Mouse (Mus musculus) neural tube, embryonic 11.5 days (tissue): ENCODE results near the gene Garnl3. TPM values are rescaled to one million over a fixed set of nuclear protein-coding genes. Genes with fewer than 3 reads are reported as not detected.
A peak's percentile ranks its signal among the peaks of the same experiment; 100 is the strongest.

ENCODE experiments used
- ATAC-seq: fragments of 200-750 bp; cut with Nextera tagmentation; 2 replicates; pipeline ENCODE4 v1.8.0; 2017; ENCODE audit warnings: moderate number of reproducible peaks, mild to moderate bottlenecking, moderate TSS enrichment, moderate library complexity; ENCODE audit not compliant: insufficient read depth, low FRiP score, low TSS enrichment
- DNase-seq: peaks from one replicate; pipeline ENCODE4 v3.0.0-alpha.2; 2015; ENCODE audit warnings: low spot score
- H3K27ac ChIP-seq: fragments of 300-500 bp; sonication (generic); 2 replicates; pipeline ENCODE4 v1.5.1; 2014; ENCODE audit warnings: low read depth, mild to moderate bottlenecking, low read length
- H3K27me3 ChIP-seq: fragments of 300-500 bp; sonication (generic); 2 replicates; pipeline ENCODE4 v1.6.1; 2014; ENCODE audit warnings: mild to moderate bottlenecking, low read length, mixed read lengths; ENCODE audit not compliant: control insufficient read depth, insufficient read depth
- H3K36me3 ChIP-seq: fragments of 300-500 bp; sonication (generic); 2 replicates; pipeline ENCODE4 v1.6.1; 2014; ENCODE audit warnings: mild to moderate bottlenecking, low read length, moderate library complexity, mixed read lengths; ENCODE audit not compliant: control insufficient read depth, insufficient read depth
- H3K4me1 ChIP-seq: fragments of 300-500 bp; sonication (generic); 2 replicates; pipeline ENCODE4 v1.6.1; 2014; ENCODE audit warnings: low read length, mixed read lengths; ENCODE audit not compliant: control insufficient read depth, insufficient read depth
- H3K4me2 ChIP-seq: fragments of 300-500 bp; sonication (generic); 2 replicates; pipeline ENCODE4 v1.6.1; 2014; ENCODE audit warnings: low read depth, mild to moderate bottlenecking, moderate library complexity
- H3K4me3 ChIP-seq: fragments of 300-500 bp; sonication (generic); 2 replicates; pipeline ENCODE4 v1.5.1; 2014; ENCODE audit warnings: low read depth, low read length
- H3K9ac ChIP-seq: fragments of 300-500 bp; sonication (generic); 2 replicates; pipeline ENCODE4 v1.6.1; 2014; ENCODE audit warnings: mild to moderate bottlenecking, low read length
- H3K9me3 ChIP-seq: fragments of 300-500 bp; sonication (generic); 2 replicates; pipeline ENCODE4 v1.6.1; 2016; ENCODE audit warnings: low read length; ENCODE audit not compliant: control insufficient read depth
- WGBS: fragments of 180-500 bp; shearing (Covaris S2); extraction: QIAGEN DNeasy Blood & Tissue Kit; methylation state at CpG from one replicate; pipeline ENCODE4 v1.1.7; 2014; 5-methylcytosine and 5-hydroxymethylcytosine counted together
- polyA plus RNA-seq: library from polyadenylated mRNA; unstranded; fragments of >200 nt; fragmentation: Nextera tagmentation; extraction: Ambion mirVana; gene quantifications from 2 replicates; pipeline ENCODE4 v1.2.1, GENCODE M21; 2014

Garnl3 gene
- polyA plus RNA-seq, 1 experiment from 2014 or later: 13.3 TPM

GRCm38 (mm10) chr2:32974216-32974615 lies 157.2 kb downstream of the Garnl3 start:
- 89% methylated on average over 8 of the region's 8 CpGs for WGBS
- Histone ChIP-seq H3K4me3 (no peak overlapping the region), H3K27ac (no peak overlapping the region), H3K9ac (no peak overlapping the region), H3K4me1 (no peaks in the 10 kb centered on the region), H3K4me2 (no peak overlapping the region), H3K27me3 (no peaks in the 10 kb centered on the region), H3K36me3 (peaks cover 5% of the 10 kb centered on the region; the same call in 1 of the 2 replicates), H3K9me3 (no peaks in the 10 kb centered on the region)
- no peak for ATAC-seq
- no peak for DNase-seq

GRCm38 (mm10) chr2:32971235-32971634 lies 160.2 kb downstream of the Garnl3 start:
- Histone ChIP-seq H3K4me1 (peaks cover 8% of the 10 kb centered on the region), H3K27ac (no peak overlapping the region), H3K4me2 (no peak overlapping the region), H3K27me3 (no peaks in the 10 kb centered on the region), H3K4me3 (no peak overlapping the region), H3K9me3 (no peaks in the 10 kb centered on the region), H3K9ac (no peak overlapping the region), H3K36me3 (peaks cover 5% of the 10 kb centered on the region; the same call in 1 of the 2 replicates)
- no peak for ATAC-seq
- DNase-seq: no peak
- WGBS: 37% methylated on average over 9 of the region's 9 CpGs

GRCm38 (mm10) chr2:32969326-32969725 lies 162.1 kb downstream of the Garnl3 start:
- ATAC-seq: no peak

GRCm38 (mm10) chr2:32968024-32968614 lies 163.3 kb downstream of the Garnl3 start:
- Histone ChIP-seq H3K9me3 (no peaks in the 10 kb centered on the region), H3K4me2 (peak overlapping the region; percentile 79; the same call in 1 of the 2 replicates), H3K9ac (peak overlapping the region; percentile 2; the same call in 1 of the 2 replicates), H3K4me3 (peak overlapping the region; percentile 10; the same call in 1 of the 2 replicates), H3K27ac (no peak overlapping the region), H3K36me3 (peaks cover 8% of the 10 kb centered on the region), H3K27me3 (no peaks in the 10 kb centered on the region), H3K4me1 (peaks cover 12% of the 10 kb centered on the region)
- DNase-seq (peak; percentile 6), ATAC-seq (no peak)
- 87% methylated on average over 9 of the region's 9 CpGs for WGBS

More at GRCm38 (mm10) chr2:32969326-32969725, 162.1 kb downstream of the Garnl3 start:
- H3K36me3 ChIP-seq: peaks cover 6% of the 10 kb centered on the region
- H3K9me3 ChIP-seq: no peaks in the 10 kb centered on the region
- H3K4me2 ChIP-seq: no peak overlapping the region
- DNase-seq: no peak
- 84% methylated on average over 8 of the region's 8 CpGs for WGBS
- H3K4me3 ChIP-seq: no peak overlapping the region
- no peak overlapping the region for H3K9ac ChIP-seq
- H3K4me1 ChIP-seq: peaks cover 9% of the 10 kb centered on the region
- H3K27me3 ChIP-seq: no peaks in the 10 kb centered on the region
- H3K27ac ChIP-seq: no peak overlapping the region

GRCm38 (mm10) chr2:32966689-32967631 lies 164.5 kb downstream of the Garnl3 start:
- Histone ChIP-seq H3K27ac (peak overlapping the region; percentile 84), H3K4me2 (peak overlapping the region; percentile 79), H3K9me3 (no peaks in the 10 kb centered on the region), H3K4me1 (peaks cover 18% of the 10 kb centered on the region), H3K4me3 (peak overlapping the region; percentile 57), H3K27me3 (no peaks in the 10 kb centered on the region), H3K36me3 (peaks cover 8% of the 10 kb centered on the region), H3K9ac (peak overlapping the region; percentile 83)
- peak; percentile 84 for ATAC-seq
- peak; percentile 88 for DNase-seq
- under 1% methylated on average over 55 of the region's 55 CpGs for WGBS

- ATAC-seq (peak; percentile 28), DNase-seq (no peak)
- Histone ChIP-seq H3K4me2 (peak overlapping the region; percentile 79), H3K4me1 (peaks cover 18% of the 10 kb centered on the region), H3K36me3 (peaks cover 8% of the 10 kb centered on the region), H3K27ac (peak overlapping the region; percentile 84), H3K4me3 (peak overlapping the region; percentile 57), H3K9me3 (no peaks in the 10 kb centered on the region), H3K27me3 (no peaks in the 10 kb centered on the region), H3K9ac (peak overlapping the region; percentile 83)
- WGBS: 9% methylated on average over 13 of the region's 13 CpGs
Observed at GRCm38 (mm10) chr2:32966184-32966688, 165.2 kb downstream of the Garnl3 start.

GRCm38 (mm10) chr2:32965511-32966183 lies 165.8 kb downstream of the Garnl3 start:
- H3K4me2 ChIP-seq: peak overlapping the region; percentile 79; the same call in 1 of the 2 replicates

GRCm38 (mm10) chr2:32964659-32965457 lies 166.6 kb downstream of the Garnl3 start:
- Histone ChIP-seq H3K27ac (no peak overlapping the region), H3K4me2 (no peak overlapping the region), H3K9me3 (no peaks in the 10 kb centered on the region), H3K4me1 (peaks cover 25% of the 10 kb centered on the region), H3K27me3 (no peaks in the 10 kb centered on the region), H3K9ac (no peak overlapping the region), H3K4me3 (no peak overlapping the region), H3K36me3 (peaks cover 8% of the 10 kb centered on the region)
- ATAC-seq: no peak
- 27% methylated on average over 10 of the region's 10 CpGs for WGBS
- no peak for DNase-seq

More at GRCm38 (mm10) chr2:32965511-32966183, 165.8 kb downstream of the Garnl3 start:
- H3K36me3 ChIP-seq: peaks cover 8% of the 10 kb centered on the region
- WGBS: 24% methylated on average over 7 of the region's 7 CpGs
- no peak overlapping the region for H3K9ac ChIP-seq
- no peaks in the 10 kb centered on the region for H3K27me3 ChIP-seq
- H3K27ac ChIP-seq: no peak overlapping the region
- no peaks in the 10 kb centered on the region for H3K9me3 ChIP-seq
- DNase-seq: no peak
- H3K4me3 ChIP-seq: no peak overlapping the region
- peaks cover 23% of the 10 kb centered on the region for H3K4me1 ChIP-seq
- ATAC-seq: no peak
